Mouse (Mus musculus) kidney, adult 18-20 months (tissue): ENCODE measurements around the gene Tpbpa.
A peak's percentile ranks its signal among the peaks of the same experiment; 100 is the strongest.
"Not testable (repeated sequence)": the region's sequence is repeated elsewhere in the genome, so short reads cannot be mapped to it uniquely, and the experiment has no call there.

Source experiments
- DNase-seq: peaks from one replicate; pipeline ENCODE4 v3.0.0; 2021

The Tpbpa gene

GRCm38 (mm10) chr13:60941884-60942283, at the start of gene Tpbpa:
Tpbpa (minus strand) TSS chr13:60941984.
- not testable (repeated sequence) for DNase-seq

GRCm38 (mm10) chr13:60986915-60987314, 45.1 kb upstream of the Tpbpa start:
- not testable (repeated sequence) for DNase-seq

GRCm38 (mm10) chr13:60972319-60972718, 30.5 kb upstream of the Tpbpa start:
- not testable (repeated sequence) for DNase-seq

- peak; percentile 10 for DNase-seq
Observed at GRCm38 (mm10) chr13:60963985-60964384, 22.2 kb upstream of the Tpbpa start.

GRCm38 (mm10) chr13:60961706-60962105, 19.9 kb upstream of the Tpbpa start:
- DNase-seq = no peak

GRCm38 (mm10) chr13:60936500-60936901, 5.3 kb downstream of the Tpbpa start, which contains the start of the genes Gm49391 and Ctla2a:
Gm49391 (minus strand) TSS chr13:60936571.
Ctla2a (minus strand) TSS chr13:60936625.
- peak; percentile 27 for DNase-seq

DNA sequence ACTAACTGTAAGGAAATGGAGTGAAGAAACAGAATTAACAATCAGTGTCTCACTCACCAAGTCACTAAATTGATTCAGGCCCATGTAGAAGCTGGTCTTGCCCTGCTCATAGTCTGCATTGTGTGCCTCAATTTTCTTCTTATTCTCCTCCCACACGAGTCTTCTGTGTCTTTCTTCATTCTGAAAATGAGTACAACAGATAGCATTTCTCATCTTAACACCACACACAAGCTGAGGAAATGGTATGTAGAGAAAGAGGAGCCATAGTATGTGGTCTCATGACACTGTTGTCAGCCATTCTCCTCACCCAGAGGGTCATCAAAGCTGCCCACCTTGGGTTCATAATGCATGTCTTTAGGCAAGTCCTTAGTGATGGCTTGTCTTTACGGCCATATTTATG, 6.3 kb downstream of the Tpbpa start, which contains the start of gene Gm49393:
Gene Gm49393 (minus strand): TSS at position 101 of the 400 bp plus-strand sequence.
- DNase-seq = not testable (repeated sequence)

DNA sequence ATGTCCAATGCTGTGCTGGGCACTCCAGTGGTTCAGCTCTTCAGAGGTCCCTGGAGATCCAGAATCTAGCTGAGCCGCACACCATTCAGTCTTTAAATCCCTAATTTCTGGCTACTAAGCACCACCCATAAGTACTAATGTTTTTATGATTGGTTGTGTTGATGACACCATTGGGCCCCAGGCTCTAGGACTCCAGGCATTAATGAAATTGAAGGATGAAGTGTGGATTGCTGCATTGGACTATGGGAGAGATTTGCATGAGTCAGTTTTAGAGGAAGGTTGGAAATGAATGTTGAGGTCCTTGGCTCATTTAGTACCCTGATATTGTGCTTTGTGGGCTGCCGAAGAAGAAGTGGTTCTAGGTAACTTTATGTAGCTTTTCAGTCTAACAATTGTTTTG, 37.0 kb downstream of the Tpbpa start, which contains the start of gene Tpbpb:
Gene Tpbpb (minus strand): TSS at position 101 of the 400 bp plus-strand sequence.
- not testable (repeated sequence) for DNase-seq

GRCm38 (mm10) chr13:60897328-60897727, 44.5 kb downstream of the Tpbpa start, which contains the start of gene Ctla2b:
Ctla2b (minus strand) TSS chr13:60897447.
- peak; percentile 41 for DNase-seq

DNA sequence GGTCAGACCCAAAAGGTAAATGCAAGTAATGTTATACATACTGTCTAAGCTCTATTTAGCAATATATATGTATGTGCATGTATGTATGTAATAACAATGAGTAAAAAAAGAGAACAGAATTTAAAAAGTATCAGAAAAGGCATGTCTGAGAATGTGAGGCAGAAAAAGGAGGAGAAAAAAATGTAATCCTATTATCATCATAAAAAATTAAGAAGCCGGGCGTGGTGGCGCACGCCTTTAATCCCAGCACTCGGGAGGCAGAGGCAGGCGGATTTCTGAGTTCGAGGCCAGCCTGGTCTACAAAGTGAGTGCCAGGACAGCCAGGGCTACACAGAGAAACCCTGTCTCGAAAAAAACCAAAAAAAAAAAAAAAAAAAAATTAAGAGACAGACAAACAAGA, 45.0 kb downstream of the Tpbpa start, which contains the start of gene Gm49392:
Gene Gm49392 (minus strand): TSS at position 101 of the 400 bp plus-strand sequence.
- not testable (repeated sequence) for DNase-seq

GRCm38 (mm10) chr13:60895406-60896160, 46.2 kb downstream of the Tpbpa start:
- DNase-seq = no peak

DNA sequence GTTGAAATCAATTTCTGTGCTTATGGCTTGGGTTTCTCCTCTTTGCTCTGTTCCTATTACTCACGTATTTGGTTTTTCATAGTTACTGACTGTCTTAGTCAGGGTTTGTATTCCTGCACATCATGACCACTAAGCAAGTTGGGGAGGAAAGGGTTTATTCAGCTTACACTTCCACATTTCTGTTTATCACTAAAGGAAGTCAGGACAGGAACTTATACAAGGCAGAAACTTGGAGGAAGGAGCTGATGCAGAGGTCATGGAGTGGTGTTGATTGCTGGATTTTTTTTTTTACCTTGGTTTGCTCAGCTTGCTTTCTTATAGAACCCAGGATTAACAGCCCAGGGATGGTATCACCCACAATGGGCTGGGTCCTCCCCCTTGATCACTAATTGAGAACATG, 49.5 kb downstream of the Tpbpa start:
- DNase-seq = no peak
